Mouse (Mus musculus): ENCODE results near the gene Ooep. TPM values are rescaled to one million over a fixed set of nuclear protein-coding genes. Genes with fewer than 3 reads are reported as not detected.

Gene Ooep
- 0.11 TPM in 1 of 2 replicates, not detected in the other for polyA plus RNA-seq (2012; rRNA removed)

GRCm38 (mm10) chr9:78378113-78378785 lies at the start of gene Ooep:
Gene Ooep (minus strand): TSS chr9:78378725.
- no peak for DNase-seq (ENCODE audit: low read depth, low spot score)
- WGBS, result 13% methylated on average over 23 of the region's 23 CpGs

DNA sequence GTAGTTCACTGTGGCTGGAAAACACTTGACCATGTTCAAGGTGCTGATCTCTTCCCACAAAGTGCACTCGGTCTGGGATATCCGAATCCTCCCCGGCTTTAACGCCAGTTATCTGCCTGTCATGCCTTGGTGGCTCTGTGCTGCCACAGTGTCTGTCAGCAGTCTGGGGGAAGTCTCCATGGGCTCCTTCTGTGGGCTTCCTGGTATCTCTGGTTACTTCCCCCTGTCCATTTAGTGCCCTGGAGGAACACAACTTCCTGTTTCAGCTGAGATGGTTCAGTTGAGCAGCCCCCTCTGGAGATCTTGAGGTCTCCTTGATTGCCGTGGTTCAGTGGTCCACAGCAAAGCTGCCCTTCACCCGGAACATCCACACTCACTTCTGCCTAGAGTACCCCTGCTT lies 49.7 kb upstream of the Ooep start:
- DNase-seq (ENCODE audit: low read depth, low spot score), result no peak

GRCm38 (mm10) chr9:78427362-78427781 lies 48.8 kb upstream of the Ooep start:
- no peak for DNase-seq (ENCODE audit: low read depth, low spot score)
- WGBS, result 18% methylated on average over 27 of the region's 27 CpGs

More for the DNA sequence above, 49.7 kb upstream of the Ooep start:
- 87% methylated on average over 6 of the region's 6 CpGs for WGBS

GRCm38 (mm10) chr9:78401596-78401995 lies 23.1 kb upstream of the Ooep start:
- WGBS, result 74% methylated on average over 7 of the region's 7 CpGs
- DNase-seq (ENCODE audit: low read depth, low spot score), result no peak

DNA sequence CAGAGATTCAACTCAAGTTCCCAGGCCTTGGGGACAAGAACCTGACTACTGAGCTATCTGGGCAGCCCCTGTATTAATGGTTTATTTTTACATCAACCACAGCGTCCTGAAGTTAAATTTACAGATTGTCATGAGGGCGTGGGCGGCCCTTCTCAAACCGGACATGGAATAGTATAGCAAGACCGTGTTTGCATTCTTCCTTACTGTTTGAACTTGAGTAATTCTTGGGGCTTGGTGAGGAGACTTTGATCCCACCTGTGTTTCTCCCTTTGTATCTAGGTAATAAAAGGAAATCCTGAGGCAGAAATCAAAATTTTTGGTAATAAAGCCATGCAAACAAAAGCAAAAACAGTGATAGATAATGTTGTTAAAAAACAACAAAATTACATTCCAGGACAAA lies 22.0 kb upstream of the Ooep start:
- peak; percentile 40 for DNase-seq (ENCODE audit: low read depth, low spot score)
- WGBS, result 29% methylated on average over 5 of the region's 5 CpGs

DNA sequence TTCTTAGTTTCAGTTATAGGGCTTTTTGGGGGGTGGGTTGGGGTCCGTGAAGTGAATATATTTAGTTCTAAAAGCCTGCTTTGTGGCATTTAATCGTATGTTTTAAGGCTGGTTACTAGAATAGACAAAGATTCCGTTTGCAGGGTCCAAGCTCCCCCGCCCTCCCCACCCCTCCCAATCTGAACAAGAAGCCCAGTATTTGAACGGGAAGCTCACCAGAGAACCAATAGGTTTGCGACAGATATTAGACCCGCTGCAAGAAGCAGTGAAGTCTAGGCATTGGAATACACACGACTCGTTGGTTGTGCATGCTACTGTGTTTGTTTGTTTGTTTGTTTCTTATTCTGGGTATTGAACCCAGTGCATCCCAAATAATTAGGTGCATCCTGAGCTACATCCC lies 18.0 kb upstream of the Ooep start:
- no peak for DNase-seq (ENCODE audit: low read depth, low spot score)

DNA sequence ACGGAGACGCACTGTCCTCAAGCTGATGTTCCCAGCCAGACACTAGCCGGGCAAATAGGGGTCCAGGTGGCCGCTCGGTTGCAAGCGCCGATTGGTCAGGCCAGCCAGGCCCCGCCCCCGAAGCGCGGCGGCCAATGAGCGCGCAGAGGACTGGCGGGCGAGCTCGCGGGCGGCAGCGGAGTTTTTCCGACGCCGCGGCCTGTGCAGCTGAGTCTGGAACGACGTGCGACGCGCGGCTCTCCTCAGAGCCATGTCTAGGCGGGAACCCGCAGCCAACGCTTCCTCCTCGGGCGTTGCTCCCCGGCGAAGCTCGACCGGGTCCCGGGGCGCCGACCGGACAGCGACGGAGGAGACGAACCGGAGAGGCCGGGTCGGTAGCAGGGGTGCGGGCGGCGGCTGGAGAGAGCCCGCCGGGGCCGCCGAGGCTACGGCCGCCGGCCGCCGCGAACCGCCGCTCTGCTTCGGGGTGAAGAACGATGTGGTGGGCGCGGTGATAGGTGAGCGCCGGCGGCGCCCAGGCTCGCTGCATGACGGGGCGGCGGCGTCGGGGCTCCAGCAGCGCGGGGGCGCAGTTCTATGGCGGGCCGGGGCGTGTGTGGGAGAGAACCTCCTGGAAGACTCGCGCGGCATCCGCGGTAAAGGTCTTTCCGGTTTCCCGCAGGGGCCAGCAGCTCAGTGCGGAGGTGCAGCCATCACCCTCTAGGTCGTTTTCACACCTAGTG lies 17.3 kb upstream of the Ooep start, which contains the start of gene Ddx43:
Gene Ddx43 (plus strand): TSS at position 148 of the 722 bp plus-strand sequence.
- DNase-seq (ENCODE audit: low read depth, low spot score), result no peak
- 2% methylated on average over 92 of the region's 93 CpGs for WGBS

More for the DNA sequence above, 18.0 kb upstream of the Ooep start:
- WGBS, result 57% methylated on average over 9 of the region's 9 CpGs

GRCm38 (mm10) chr9:78395244-78395629 lies 16.7 kb upstream of the Ooep start:
- 33% methylated on average over 11 of the region's 11 CpGs for WGBS
- DNase-seq (ENCODE audit: low read depth, low spot score), result no peak

DNA sequence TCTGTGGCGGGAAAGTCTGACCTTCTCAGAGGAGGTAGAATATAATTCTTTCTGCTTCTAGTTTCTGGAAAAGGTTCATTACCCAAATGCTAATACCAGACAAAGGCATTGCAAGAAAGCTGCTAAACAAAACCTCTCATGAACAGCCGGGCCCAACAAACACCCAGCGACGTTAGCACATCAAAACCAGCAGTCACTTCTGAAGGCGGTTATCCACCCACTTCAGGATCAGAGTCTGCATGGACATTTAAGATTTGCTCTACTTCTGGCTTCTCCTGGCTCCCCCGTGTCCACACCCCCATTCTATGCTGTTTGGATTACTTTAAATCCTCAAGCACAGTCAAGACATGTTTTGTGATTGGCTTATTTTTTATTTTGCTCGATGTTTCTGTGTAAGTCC lies 16.1 kb upstream of the Ooep start:
- no peak for DNase-seq (ENCODE audit: low read depth, low spot score)

DNA sequence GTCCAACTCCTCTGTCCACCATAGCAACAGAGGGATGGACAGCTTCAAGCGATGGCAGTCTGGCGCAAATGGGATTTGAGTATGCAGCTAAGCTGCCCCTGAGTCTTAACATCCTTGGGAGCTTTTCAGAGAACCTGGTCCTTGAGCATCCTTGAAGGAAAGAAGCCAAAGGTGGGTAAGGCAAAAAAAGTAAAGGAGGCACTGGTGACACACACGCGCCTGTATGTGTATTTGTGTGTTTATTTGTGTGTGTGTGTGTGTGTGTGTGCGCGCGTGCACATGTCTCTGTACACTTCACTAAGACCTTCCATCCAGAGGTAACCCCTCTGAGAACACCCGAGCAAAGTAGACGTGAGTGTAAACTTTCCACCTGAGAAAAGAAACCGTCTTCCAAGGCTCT lies 15.2 kb upstream of the Ooep start:
- no peak for DNase-seq (ENCODE audit: low read depth, low spot score)
- 82% methylated on average over 10 of the region's 10 CpGs for WGBS

More for the DNA sequence above, 16.1 kb upstream of the Ooep start:
- WGBS, result 72% methylated on average over 7 of the region's 7 CpGs

GRCm38 (mm10) chr9:78389981-78390380 lies 11.5 kb upstream of the Ooep start:
- no peak for DNase-seq (ENCODE audit: low read depth, low spot score)
- WGBS, result 6% methylated on average over 5 of the region's 5 CpGs

DNA sequence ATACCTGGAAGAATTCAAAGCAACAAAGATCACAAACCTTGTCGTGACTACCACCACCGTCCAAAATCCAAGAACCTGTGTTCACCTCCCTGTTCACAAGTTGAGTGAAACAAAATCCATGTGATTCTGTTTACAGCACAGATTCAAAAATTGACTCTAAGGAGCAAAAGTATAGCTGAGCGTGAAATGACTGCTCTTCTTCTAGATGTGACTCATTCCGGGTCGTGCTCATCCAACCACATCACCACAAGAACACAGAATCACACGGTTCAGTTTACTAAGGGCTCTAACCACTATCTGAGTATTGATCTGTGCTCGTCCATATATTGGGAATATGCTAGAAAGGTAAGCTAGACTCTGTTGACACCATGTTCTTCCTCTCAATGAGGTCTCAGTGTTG lies 8.4 kb upstream of the Ooep start:
- 89% methylated on average over 7 of the region's 7 CpGs for WGBS
- DNase-seq (ENCODE audit: low read depth, low spot score), result no peak

GRCm38 (mm10) chr9:78385893-78386292 lies 7.4 kb upstream of the Ooep start:
- 58% methylated on average over 3 of the region's 3 CpGs for WGBS
- DNase-seq (ENCODE audit: low read depth, low spot score), result no peak

- DNase-seq (ENCODE audit: low read depth, low spot score), result no peak
- 63% methylated on average over 8 of the region's 8 CpGs for WGBS
Observed at GRCm38 (mm10) chr9:78377546-78377945, 979 bp downstream of the Ooep start.

DNA sequence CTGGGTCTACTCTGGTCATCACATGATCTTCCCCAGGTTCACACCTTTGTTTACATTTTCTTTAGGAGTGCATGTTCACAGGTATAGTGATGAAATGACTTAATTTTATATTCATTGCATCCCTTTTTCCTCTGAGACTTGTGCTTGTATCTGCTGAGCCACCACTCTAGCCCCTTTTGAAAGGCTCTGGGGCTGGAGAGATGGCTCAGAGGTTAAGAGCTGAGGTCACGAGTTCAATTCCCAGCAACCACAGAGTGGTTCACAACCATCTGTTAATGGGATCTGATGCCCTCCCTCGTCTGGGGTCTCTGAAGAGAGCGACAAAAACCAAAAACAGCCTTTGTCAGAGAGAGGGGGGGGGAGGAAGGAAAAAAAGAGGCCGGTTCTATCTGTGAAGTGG lies 3.0 kb downstream of the Ooep start:
- 81% methylated on average over 4 of the region's 4 CpGs for WGBS

DNA sequence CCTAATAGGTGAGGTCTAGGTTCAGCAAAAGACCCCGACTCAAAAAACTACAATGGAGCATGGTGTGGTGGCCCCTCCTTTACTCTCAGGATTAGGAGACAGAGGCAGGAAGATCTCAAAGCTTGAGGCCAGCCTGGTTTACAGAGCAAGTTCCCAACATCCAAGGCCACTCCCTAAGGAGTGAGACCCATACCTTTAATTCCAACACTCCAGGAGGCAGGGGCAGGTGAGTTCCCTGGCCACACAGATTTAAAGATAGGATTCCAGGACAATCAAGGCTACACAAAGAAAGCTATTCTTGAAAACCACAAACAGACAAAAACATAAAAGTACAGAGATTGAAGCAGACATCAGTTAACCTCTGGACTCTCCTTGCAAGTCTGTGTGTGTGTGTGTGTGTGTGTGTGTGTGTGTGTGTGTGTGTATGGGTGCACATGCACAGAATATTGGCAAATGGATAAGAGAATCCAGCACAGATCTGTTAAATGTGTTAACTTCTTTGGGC lies 3.6 kb downstream of the Ooep start:
- WGBS, result 65% methylated on average over 1 of the region's 1 CpGs
- DNase-seq (ENCODE audit: low read depth, low spot score), result no peak

More for the DNA sequence above, 3.0 kb downstream of the Ooep start:
- no peak for DNase-seq (ENCODE audit: low read depth, low spot score)

DNA sequence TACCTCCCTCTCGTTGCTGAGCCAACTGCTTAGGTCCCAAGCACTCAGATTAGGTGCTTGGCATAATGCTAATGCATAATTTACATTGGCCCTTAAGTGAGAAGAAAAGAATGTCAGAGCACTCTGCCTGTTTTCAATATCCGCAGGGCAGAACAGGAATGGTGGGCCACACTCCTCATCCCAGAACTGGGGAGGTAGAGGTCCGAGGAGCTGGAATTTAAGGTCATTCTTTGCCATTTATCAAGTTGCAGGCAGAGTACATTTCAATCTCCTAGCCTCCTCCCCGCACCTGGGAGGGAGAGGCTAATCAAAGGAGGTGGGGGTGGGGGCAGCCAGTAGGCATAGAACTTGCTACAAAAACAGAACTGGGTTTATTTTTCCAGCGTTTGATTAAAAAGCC lies 4.1 kb downstream of the Ooep start:
- no peak for DNase-seq (ENCODE audit: low read depth, low spot score)
- WGBS, result 57% methylated on average over 5 of the region's 5 CpGs

DNA sequence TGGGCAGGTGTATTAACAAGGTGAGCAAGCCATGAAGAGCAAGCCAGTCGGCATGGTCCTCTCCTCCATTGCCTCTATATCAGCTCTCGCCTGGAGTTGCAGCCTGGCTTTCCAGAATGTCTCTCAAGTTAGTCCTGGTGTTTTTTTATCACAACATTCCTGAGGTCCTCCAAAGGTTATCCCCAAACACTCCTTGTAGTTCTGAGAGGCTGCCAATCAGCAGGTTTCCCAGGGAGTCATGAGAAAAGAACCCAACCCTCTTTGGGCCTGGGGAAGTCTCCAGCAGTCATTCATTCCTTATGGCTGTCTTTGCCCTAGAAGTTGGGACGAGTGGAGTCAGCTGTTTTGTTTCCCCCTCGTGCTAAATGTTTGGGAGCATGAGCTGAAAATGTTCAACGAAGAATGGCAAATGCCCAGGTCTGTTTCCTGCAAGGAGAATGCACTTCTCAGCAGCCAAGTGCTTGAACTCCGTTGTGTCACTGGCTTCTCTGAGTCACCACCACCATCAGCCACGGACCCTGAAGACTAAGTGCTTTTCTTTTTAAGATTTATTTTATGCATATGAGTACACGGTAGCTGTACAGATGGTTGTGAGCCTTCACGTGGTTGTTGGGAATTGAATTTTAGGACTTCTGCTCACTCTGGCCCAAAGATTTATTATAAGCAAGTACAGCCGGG lies 5.6 kb downstream of the Ooep start:
- 77% methylated on average over 10 of the region's 10 CpGs for WGBS

DNA sequence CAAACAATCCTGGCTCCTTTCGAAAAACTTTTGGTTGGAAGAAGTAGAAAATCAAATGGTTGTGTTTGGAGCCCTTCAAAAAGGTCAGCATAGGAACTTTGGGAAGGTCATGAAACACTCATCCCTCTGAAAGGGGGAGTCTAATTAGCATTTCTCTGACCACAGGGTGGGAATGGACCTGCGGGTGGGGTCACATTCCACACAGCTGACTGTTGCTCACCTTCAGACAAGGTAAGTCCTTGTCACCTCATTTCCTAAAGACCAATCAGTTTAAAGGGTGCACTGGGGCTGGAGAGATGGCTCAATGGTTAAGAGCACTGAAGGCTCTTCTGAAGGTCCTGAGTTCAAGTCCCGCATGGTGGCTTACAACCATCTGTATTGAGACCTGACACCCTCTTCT lies 7.1 kb downstream of the Ooep start:
- no peak for DNase-seq (ENCODE audit: low read depth, low spot score)
- 90% methylated on average over 3 of the region's 3 CpGs for WGBS

More for the DNA sequence above, 5.6 kb downstream of the Ooep start:
- no peak for DNase-seq (ENCODE audit: low read depth, low spot score)

DNA sequence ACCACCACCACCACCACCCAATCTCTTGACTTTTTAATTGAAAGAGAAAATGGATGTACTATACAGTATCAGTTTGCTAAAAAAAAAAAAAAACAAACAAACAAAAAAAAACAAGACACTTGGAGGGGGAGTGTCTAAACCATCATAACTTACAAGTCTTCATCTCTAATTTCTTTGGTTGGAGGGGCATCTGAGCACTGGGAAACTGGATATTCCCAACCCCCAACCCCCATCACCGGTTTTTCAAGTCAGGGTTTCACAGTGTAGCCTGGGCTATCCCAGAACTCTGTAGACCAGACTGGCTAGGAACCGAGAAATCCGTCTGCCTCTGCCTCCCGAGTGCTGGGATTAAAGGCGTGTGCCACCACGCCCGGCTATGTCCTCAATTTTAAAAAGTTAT lies 8.7 kb downstream of the Ooep start:
- WGBS, result 82% methylated on average over 7 of the region's 7 CpGs
- no peak for DNase-seq (ENCODE audit: low read depth, low spot score)

All from large intestine, adult 2 months (tissue).